Mouse (Mus musculus) R1 (cell line): ENCODE measurements around the gene Arhgef39.

Experiments used
- DNase-seq: peaks from one replicate; pipeline ENCODE4 v3.0.0-alpha.2; 2018; ENCODE audit warnings: low read depth, low spot score

The Arhgef39 gene

GRCm38 (mm10) chr4:43478906-43479832, 20.3 kb downstream of the Arhgef39 start:
- peak; percentile 78 for DNase-seq

- no peak for DNase-seq
Observed at GRCm38 (mm10) chr4:43478534-43478858, 21.0 kb downstream of the Arhgef39 start.

DNA sequence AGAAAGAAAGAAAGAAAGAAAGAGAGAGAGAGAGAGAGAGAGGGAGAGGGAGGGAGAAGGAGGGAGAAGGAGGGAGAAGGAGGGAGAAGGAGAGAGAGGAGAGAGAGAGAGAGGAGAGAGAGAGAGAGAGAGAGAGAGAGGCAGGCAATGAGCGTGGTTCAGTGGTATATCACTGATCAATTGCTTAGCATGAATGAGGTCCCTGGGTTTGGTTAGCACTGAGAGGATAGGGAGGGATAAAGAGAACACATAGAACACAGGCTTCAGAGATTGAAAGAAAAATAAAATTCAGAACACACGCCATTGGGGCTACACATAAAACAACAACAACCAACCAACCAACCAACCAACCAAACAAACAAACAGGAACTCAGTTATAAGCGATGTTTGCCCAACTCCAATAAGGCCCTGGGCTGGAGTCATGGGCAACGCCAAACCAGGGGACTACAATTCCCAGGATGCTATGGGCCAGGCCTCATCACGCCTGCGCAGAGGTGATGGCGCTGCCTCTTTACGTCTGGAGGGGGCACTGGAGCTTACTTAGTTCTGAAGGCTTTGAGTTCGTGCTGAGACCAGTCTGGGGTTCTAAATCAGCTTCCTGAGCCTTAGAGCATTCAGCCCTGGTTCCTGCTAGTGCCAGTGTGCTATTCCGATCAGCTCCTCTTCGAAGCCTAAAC, 21.5 kb downstream of the Arhgef39 start:
- peak; percentile 95 for DNase-seq

DNA sequence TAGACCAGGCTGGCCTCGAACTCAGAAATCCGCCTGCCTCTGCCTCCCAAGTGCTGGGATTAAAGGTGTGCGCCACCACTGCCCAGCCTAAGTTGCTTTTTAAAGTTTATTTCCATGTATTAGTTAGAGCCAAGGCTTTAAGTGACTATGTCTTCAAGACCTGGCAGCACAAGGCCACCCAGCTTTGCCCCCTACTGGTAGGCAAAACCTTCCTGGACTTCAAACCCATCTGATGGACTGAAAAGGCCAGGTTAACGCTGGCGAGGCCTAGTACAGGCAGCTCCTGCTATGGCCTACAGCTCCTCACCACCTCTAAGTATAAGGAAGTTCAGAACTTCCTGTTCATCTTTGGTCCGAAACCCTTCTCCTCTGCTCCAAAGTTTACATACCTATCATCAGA, 22.9 kb downstream of the Arhgef39 start:
- DNase-seq: peak; percentile 35

DNA sequence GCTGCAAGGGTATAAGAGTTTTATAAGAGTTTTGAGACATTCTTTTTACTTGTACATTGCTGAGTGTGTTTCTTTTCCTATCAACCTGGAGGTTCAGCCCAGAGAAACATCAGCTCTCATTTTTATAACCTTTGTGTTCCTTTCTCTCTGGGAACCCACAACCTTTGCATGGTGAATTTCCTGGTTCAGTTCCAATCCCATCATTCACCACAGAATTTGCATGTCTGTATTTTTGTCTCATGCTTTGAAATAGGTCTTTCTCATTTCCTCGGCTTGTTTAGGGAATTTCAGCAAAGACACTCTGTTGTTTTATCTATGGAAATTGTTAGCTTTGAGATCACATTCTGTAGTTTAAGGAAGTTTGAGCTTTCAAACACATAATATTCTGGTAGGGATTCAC, 25.9 kb downstream of the Arhgef39 start:
- DNase-seq: no peak

DNA sequence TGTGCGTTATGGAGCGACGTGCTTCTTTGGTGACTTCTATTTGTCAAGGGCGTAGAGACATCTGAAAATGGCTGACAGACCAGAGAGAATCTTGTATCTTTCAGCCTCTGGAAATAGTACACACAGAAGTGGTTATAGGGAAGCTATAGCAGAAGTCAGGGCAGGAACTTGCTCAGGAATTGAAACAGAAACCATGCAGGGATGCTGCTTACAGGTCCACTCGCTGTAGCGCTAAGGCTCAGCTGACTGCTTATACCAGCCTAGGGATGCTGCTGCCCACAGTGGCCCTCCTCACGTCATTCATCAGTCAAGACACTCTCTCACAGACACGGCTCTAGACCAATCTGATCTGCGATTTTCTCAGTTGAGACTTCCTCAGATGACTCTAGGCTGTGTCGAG, 29.2 kb downstream of the Arhgef39 start:
- DNase-seq: no peak

- no peak for DNase-seq
Observed at GRCm38 (mm10) chr4:43466872-43467271, 32.6 kb downstream of the Arhgef39 start.

- no peak for DNase-seq
Observed at GRCm38 (mm10) chr4:43465935-43466334, 33.6 kb downstream of the Arhgef39 start.

GRCm38 (mm10) chr4:43463102-43463501, 36.4 kb downstream of the Arhgef39 start:
- no peak for DNase-seq

GRCm38 (mm10) chr4:43457124-43457523, 42.4 kb downstream of the Arhgef39 start:
- no peak for DNase-seq

DNA sequence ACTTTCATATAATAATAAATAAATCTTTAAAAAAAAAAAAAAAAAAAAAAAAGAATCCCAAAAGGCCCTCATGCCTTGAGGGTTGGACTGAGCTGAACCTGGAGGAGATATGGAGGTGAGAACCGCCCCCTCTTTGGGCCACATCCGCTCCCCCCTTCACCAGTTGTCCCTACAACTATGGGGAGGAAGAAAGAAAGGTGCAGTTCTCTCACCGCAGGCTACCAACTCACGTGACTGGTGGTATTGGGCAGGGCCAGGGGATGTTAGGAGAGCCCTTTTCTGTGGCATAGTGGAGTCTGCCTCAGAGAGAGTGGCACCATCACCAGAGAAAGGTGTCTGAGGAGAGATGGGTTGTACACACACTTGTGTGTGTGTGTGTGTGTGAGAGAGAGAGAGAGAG, 43.0 kb downstream of the Arhgef39 start:
- DNase-seq: no peak

GRCm38 (mm10) chr4:43454041-43454836, 45.3 kb downstream of the Arhgef39 start, which contains the start of gene Cd72:
TSS of gene Cd72 (minus strand) at chr4:43454628.
- DNase-seq: no peak

DNA sequence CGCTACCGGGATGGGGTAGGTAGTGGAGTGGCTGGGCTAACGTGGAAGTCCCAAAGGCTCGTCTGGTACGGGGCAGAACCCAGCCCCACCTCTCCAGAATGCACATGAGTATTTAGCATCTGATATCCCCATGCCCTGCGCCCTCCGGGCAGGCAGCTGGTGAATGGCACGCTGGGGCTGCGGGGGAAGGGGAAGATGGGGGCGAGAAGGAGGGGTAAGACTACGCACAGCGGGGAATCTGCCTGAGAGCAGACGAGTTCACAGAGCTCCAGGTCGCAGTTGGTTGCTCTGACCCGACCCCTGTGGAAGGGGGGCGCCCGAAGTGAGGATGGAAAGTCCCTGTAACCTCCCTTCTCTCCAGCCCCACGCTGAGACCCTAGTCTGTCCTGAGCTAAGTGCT, 46.1 kb downstream of the Arhgef39 start:
- no peak for DNase-seq

- no peak for DNase-seq
Observed at GRCm38 (mm10) chr4:43452315-43452714, 47.2 kb downstream of the Arhgef39 start.

DNA sequence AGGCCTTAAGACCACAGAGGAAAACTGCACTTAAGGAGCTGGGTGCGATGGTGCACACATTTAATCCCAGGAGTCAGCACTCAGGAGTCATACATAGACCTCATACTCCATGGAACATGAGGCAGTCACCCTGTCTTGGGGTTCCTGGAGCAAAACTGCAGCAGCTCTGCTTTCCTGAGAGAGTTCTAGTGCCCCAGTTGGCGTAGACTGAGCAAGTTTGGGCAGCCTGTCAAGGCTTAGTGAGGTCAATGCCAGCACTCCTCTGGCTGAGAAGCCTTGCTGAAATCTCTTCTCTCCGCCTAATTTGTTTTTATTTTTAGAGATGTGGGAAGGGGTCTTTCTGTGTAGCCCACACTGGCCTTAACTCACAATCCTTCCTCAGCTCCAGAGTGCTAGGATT, 50.9 kb downstream of the Arhgef39 start:
- DNase-seq: no peak

DNA sequence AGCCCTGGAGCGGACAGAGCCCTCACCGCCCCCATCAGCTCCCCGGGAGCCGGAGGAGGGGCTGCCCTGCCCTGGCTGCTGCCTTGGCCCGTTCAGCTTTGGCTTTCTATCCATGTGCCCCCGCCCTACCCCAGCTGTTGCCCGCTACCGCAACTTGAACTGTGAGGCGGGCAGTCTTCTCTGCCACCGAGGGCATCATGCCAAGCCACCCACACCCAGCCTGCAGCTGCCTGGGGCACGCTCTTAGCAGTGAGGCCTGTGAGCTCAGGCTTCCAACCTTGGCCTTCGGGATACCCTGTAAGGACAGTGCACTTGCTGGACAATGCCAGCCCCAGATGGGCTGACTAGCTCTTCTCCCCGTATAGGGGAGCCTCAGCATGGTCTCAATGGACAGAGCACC, 52.2 kb downstream of the Arhgef39 start:
- no peak for DNase-seq
